Mouse (Mus musculus) intestine, embryonic 16.5 days (tissue): Measurements from ENCODE around the gene AY358078. TPM values are rescaled to one million over a fixed set of nuclear protein-coding genes. Genes with fewer than 3 reads are reported as not detected.
"Not testable (repeated sequence)": the region's sequence is repeated elsewhere in the genome, so short reads cannot be mapped to it uniquely, and the experiment has no call there.

Experiments used
- ATAC-seq: fragments of 200-750 bp; cut with Nextera tagmentation; 2 replicates; pipeline ENCODE4 v1.8.0; 2017; ENCODE audit warnings: moderate TSS enrichment, moderate library complexity
- H3K27ac ChIP-seq: fragments of 300-500 bp; sonication (generic); 2 replicates; pipeline ENCODE4 v1.5.1; 2014; ENCODE audit warnings: mild to moderate bottlenecking, low read length
- H3K27me3 ChIP-seq: fragments of 300-500 bp; sonication (generic); replicated peaks from 2 replicates; pipeline ENCODE4 v1.6.1; 2014; ENCODE audit warnings: low read length, control low read depth, mixed read lengths; ENCODE audit not compliant: control insufficient read depth, insufficient read depth
- H3K36me3 ChIP-seq: fragments of 300-500 bp; sonication (generic); 2 replicates; pipeline ENCODE4 v1.6.1; 2014; ENCODE audit warnings: low read length, control low read depth; ENCODE audit not compliant: control insufficient read depth, insufficient read depth
- H3K4me1 ChIP-seq: fragments of 300-500 bp; sonication (generic); 2 replicates; pipeline ENCODE4 v1.6.1; 2014; ENCODE audit warnings: low read length, control low read depth, mixed read lengths; ENCODE audit not compliant: control insufficient read depth, insufficient read depth
- H3K4me2 ChIP-seq: fragments of 300-500 bp; sonication (generic); 2 replicates; pipeline ENCODE4 v1.6.1; 2014; ENCODE audit warnings: low read depth, low read length, control low read depth
- H3K4me3 ChIP-seq: fragments of 300-500 bp; sonication (generic); 2 replicates; pipeline ENCODE4 v1.5.1; 2014; ENCODE audit warnings: mild to moderate bottlenecking, low read length
- H3K9ac ChIP-seq: fragments of 300-500 bp; sonication (generic); 2 replicates; pipeline ENCODE4 v1.6.1; 2014; ENCODE audit warnings: low read depth, low read length
- H3K9me3 ChIP-seq: fragments of 300-500 bp; sonication (generic); 2 replicates; pipeline ENCODE4 v1.6.1; 2016; ENCODE audit warnings: low read length, control low read depth; ENCODE audit not compliant: control insufficient read depth
- WGBS: fragments of 180-500 bp; shearing (Covaris S2); extraction: QIAGEN DNeasy Blood & Tissue Kit; methylation state at CpG from one replicate; pipeline ENCODE4 v1.1.7; 2014; 5-methylcytosine and 5-hydroxymethylcytosine counted together
- polyA plus RNA-seq: library from polyadenylated mRNA; unstranded; fragments of >200 nt; fragmentation: Nextera tagmentation; extraction: Ambion mirVana; gene quantifications from 2 replicates; pipeline ENCODE4 v1.2.1, GENCODE M21; 2015

Gene AY358078
- not detected in 2 replicates for polyA plus RNA-seq

DNA sequence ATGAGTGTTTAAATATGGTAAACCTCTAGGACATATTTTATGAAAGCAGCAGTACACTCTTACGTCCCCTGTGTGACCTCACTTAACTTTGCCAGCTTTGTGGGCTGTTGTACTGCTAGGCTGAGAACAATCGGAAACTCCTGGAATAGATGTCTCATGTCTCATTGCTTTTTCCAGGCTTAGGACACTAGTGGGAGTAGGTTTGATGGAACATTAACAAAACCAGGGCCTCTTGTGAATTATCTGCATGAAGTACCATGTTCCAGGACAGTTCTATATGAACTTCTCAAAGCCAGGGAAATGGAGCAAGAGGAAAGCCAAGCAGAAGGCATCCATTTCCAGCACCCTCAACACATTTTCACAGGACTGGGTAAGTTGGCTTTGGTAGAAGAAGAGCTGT is at the start of gene AY358078:
AY358078 (plus strand) TSS at position 301 of the 400 bp plus-strand sequence.
- no peaks in the 10 kb centered on the region for H3K9me3 ChIP-seq
- H3K36me3 ChIP-seq = no peaks in the 10 kb centered on the region
- no peaks in the 10 kb centered on the region for H3K27me3 ChIP-seq
- 83% methylated on average over 2 of the region's 2 CpGs for WGBS
- no peak within 1 kb of the TSS for H3K27ac ChIP-seq
- H3K4me1 ChIP-seq = no peaks in the 10 kb centered on the region
- H3K4me3 ChIP-seq = no peak within 1 kb of the TSS
- H3K4me2 ChIP-seq = no peak within 1 kb of the TSS
- no peak within 1 kb of the TSS for H3K9ac ChIP-seq
- no peak for ATAC-seq

DNA sequence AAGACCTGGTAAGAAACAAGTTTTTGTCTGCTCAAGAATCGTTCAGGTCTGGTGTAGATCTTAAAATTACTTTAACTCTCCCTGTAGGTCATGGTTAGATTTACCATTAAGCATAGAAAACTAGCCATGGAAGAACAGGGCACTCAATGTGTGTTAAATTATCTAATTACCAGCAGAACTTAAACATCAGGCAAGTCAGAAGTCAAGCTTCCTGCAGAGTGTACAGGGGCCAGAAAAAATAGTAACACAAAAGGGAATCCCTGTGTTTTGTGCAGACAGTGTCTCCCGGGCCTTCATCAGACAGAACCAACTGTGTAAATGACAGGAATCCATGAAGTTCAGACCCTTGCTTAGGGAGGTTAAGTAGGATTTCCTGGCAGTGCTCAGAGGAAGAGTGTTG is 43.9 kb upstream of the AY358078 start:
- H3K9ac ChIP-seq = no peak overlapping the region
- H3K9me3 ChIP-seq = no peaks in the 10 kb centered on the region
- H3K27ac ChIP-seq = no peak overlapping the region
- no peaks in the 10 kb centered on the region for H3K36me3 ChIP-seq
- no peaks in the 10 kb centered on the region for H3K4me1 ChIP-seq
- no peak for ATAC-seq
- no peak overlapping the region for H3K4me2 ChIP-seq
- no peaks in the 10 kb centered on the region for H3K27me3 ChIP-seq
- 80% methylated on average over 2 of the region's 2 CpGs for WGBS
- H3K4me3 ChIP-seq = no peak overlapping the region

DNA sequence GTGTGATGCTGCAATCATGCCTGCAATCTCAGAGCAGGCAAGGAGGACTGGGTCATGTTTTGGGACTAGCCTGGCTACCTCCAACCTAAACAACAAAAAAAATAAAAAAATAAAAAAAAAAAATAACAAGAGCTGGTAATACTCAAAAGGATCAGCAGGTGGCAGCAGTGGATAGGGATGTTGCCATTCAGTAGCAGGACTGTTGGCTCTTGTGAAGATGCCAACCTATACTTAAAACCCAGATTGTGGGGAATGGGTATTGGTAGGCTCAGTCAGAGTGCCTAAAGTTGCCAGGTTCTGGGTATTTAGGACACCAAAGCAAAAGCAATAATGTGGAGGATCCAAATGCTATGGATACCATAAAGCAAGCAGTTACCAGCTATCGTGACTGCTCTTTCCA is 28.5 kb upstream of the AY358078 start:
- ATAC-seq, H3K4me2 ChIP-seq: not testable (repeated sequence)
- 75% methylated on average over 1 of the region's 1 CpGs for WGBS

DNA sequence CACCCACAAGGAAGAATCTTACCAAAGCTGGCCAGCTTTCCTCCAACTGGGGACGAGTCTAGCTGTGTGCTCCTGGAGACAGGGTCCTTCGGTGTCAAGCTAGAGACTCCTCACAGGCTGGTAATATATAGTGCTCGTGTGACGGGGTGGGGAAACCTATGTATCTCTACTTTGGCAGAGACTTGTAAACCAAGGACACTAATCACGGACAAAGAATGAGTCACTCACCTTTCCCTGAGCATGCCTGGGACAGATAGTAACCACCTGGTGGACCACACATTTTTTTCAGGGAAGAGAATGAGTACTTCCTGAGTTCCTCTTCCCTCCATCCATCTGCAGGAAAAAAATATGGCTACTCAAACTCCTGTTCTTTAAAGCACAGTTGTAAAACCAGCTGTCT is 26.4 kb upstream of the AY358078 start, which contains the start of gene Ang4:
Ang4 (minus strand) TSS at position 101 of the 400 bp plus-strand sequence.
- Histone ChIP-seq H3K27ac (no peak within 1 kb of the TSS), H3K36me3 (no peaks in the 10 kb centered on the region), H3K27me3 (no peaks in the 10 kb centered on the region), H3K9ac (no peak within 1 kb of the TSS), H3K4me1 (no peaks in the 10 kb centered on the region), H3K4me2 (no peak within 1 kb of the TSS), H3K4me3 (no peak within 1 kb of the TSS), H3K9me3 (no peaks in the 10 kb centered on the region)
- WGBS = 62% methylated on average over 5 of the region's 5 CpGs
- ATAC-seq = no peak

More for the DNA sequence above, 28.5 kb upstream of the AY358078 start:
- not testable (repeated sequence) for H3K9ac ChIP-seq, H3K27me3 ChIP-seq, H3K4me3 ChIP-seq, H3K4me1 ChIP-seq, H3K9me3 ChIP-seq, H3K36me3 ChIP-seq, H3K27ac ChIP-seq

DNA sequence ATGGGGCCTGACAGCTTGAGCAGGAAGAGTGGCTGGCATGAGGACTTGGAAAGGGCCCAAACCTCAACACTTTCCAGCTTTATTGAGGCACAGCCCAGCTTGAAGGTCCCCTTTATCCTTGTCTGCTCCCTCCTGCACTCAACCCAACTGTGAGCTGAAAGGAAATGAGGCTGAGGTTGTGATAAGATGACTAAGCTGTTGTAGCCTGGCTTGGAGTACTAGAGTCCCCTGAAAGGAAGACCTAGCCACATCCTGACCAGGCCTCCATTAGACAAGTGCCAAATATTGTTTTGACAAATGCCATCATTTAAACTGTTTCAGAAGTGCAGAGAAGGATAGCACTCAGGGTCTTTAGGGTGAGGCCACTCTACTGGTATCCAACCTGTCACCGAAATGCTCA is 22.1 kb upstream of the AY358078 start:
- Histone ChIP-seq H3K4me1 (no peaks in the 10 kb centered on the region), H3K27me3 (no peaks in the 10 kb centered on the region), H3K9me3 (no peaks in the 10 kb centered on the region), H3K36me3 (no peaks in the 10 kb centered on the region), H3K4me2 (no peak overlapping the region), H3K9ac (no peak overlapping the region), H3K4me3 (no peak overlapping the region), H3K27ac (no peak overlapping the region)
- WGBS = 94% methylated on average over 1 of the region's 1 CpGs
- ATAC-seq = no peak

DNA sequence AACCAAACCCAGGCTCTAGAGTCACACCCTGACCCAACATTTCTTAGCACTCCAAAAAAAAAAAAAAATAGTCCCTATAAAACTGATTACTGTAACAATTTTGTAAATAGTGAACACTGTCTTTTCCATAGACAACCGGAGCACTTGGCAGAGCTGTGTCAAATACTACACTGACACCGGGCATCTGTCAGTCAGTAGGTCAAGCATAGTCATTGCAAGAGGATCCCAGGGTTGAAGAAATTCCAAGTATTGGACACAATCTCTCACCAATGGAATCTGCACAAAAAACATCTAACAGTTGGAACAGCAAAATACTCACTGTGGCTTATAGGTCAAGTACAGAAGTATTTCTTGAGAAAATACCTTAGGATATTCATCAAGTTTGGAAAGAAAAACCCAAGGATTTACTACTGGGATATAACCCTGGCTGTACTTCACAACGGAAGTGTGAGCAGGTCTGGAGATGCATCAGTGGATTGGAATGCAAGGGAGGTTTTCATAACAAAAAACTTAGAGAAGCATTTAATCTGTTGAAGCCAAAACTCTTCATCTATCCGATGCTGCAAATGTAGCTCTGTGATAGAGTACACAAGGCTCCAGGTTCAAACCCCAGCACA is 20.9 kb upstream of the AY358078 start:
- H3K4me3 ChIP-seq = no peak overlapping the region
- H3K9me3 ChIP-seq = no peaks in the 10 kb centered on the region
- no peak for ATAC-seq
- H3K36me3 ChIP-seq = no peaks in the 10 kb centered on the region
- H3K27ac ChIP-seq = no peak overlapping the region
- no peak overlapping the region for H3K9ac ChIP-seq
- WGBS = 76% methylated on average over 4 of the region's 4 CpGs
- H3K27me3 ChIP-seq = no peaks in the 10 kb centered on the region
- no peaks in the 10 kb centered on the region for H3K4me1 ChIP-seq
- H3K4me2 ChIP-seq = no peak overlapping the region

DNA sequence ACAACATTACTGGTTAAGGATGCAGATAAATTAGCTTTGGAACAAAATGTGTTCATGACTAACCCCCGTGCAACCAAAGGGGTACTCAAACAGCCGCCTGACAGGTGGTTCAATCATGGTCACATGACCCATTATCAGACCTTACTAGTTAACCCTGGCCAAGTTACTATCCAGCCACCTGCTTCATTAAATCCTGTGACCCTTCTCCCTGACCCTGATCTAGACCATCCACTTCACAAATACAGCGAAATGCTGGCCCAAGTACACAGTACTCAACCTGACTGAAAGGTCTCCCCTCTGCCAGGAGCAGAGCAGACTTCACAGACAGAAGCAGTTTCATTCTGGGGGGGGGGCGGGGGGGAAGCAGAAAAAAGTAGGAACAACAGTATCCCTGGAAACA is 13.5 kb upstream of the AY358078 start:
- no peaks in the 10 kb centered on the region for H3K4me1 ChIP-seq
- no peaks in the 10 kb centered on the region for H3K36me3 ChIP-seq
- H3K27me3 ChIP-seq = no peaks in the 10 kb centered on the region
- no peak overlapping the region for H3K9ac ChIP-seq
- 63% methylated on average over 4 of the region's 4 CpGs for WGBS
- H3K4me3 ChIP-seq = no peak overlapping the region
- H3K4me2 ChIP-seq = no peak overlapping the region
- no peaks in the 10 kb centered on the region for H3K9me3 ChIP-seq
- no peak overlapping the region for H3K27ac ChIP-seq
- no peak for ATAC-seq

DNA sequence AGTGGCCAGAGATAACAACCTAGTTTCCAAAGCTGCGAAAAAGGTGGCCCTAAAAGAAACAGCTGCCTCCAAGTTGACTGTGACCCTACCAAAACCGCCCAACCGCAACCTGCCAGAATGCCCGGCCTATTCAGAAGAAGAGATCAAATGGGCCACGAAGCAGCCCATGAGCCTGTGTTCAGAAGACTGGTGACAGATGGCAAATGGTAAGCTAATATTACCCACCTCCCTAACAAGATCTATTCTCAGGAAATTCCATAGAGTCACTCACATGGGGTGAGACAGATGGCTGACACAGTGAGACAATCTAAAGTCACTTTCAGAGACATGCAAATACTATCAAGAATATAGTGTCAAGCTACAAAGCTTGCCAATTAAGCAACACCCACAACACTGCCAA is 12.8 kb upstream of the AY358078 start:
- no peak overlapping the region for H3K4me3 ChIP-seq
- 79% methylated on average over 5 of the region's 5 CpGs for WGBS
- H3K4me2 ChIP-seq = no peak overlapping the region
- 0 out of 2 replicates have a peak, but pooled peaks have one; percentile 31 for ATAC-seq
- H3K9ac ChIP-seq = no peak overlapping the region
- H3K9me3 ChIP-seq = no peaks in the 10 kb centered on the region
- H3K36me3 ChIP-seq = no peaks in the 10 kb centered on the region
- H3K27ac ChIP-seq = no peak overlapping the region
- H3K27me3 ChIP-seq = no peaks in the 10 kb centered on the region
- no peaks in the 10 kb centered on the region for H3K4me1 ChIP-seq

DNA sequence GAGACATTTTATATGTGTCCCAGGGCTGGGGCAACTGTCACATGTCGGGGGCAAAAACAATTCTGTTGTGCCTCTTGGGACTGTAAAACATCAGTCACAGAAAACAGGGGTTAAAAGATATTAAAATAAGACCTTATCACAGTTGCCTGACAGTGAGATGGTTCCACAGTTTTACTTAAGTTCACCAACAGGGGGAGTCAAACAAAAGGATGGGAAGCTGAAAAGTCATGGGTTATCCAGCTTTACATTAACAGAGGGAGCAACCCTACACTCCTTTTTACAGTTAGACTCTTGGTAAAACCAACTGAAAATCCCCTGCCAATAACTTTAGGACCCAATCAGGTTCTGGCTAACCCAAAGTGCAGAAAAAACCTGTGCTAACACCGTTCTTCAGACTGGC is 10.7 kb upstream of the AY358078 start:
- WGBS = 89% methylated on average over 2 of the region's 2 CpGs
- H3K4me2 ChIP-seq = no peak overlapping the region
- H3K4me3 ChIP-seq = no peak overlapping the region
- H3K9ac ChIP-seq = no peak overlapping the region
- H3K36me3 ChIP-seq = no peaks in the 10 kb centered on the region
- H3K9me3 ChIP-seq = no peaks in the 10 kb centered on the region
- H3K27me3 ChIP-seq = no peaks in the 10 kb centered on the region
- ATAC-seq = no peak
- H3K4me1 ChIP-seq = no peaks in the 10 kb centered on the region
- H3K27ac ChIP-seq = no peak overlapping the region

DNA sequence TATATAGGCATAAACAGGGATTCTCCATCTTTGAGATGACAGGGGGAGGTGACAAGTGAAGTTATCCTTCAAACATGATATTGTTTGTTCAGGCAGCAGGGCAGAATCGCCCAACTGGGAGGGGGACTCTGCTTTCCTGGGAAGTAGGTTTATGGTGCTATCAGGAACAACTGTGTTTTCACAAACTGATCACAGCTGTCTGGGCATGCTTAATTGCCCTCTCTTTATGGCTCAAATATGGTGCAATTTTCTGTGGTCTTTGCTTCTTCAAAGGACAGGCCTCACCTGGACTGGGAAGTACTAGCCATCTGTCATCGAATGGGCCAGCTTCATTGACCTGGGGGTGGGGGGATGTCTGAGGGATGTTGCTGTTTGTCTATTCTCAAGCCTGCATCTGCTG is 5.7 kb upstream of the AY358078 start:
- WGBS = 29% methylated on average over 2 of the region's 2 CpGs
- Histone ChIP-seq H3K36me3 (no peaks in the 10 kb centered on the region), H3K27me3 (no peaks in the 10 kb centered on the region), H3K4me2 (no peak overlapping the region), H3K4me1 (no peaks in the 10 kb centered on the region), H3K9me3 (no peaks in the 10 kb centered on the region), H3K27ac (no peak overlapping the region), H3K4me3 (no peak overlapping the region), H3K9ac (no peak overlapping the region)
- ATAC-seq = peak; percentile 88
